8 mouse cellular contexts compared by ENCODE assay signal in genomic region chr17:87264927-87265791, GRCm38 (mm10). TPM values are rescaled to one million over a fixed set of nuclear protein-coding genes. Genes with fewer than 3 reads are reported as not detected.
A peak's percentile ranks its signal among the peaks of the same experiment; 100 is the strongest.
DNase-seq lines count a peak whose midpoint lies in the region; ATAC-seq and TF ChIP-seq lines count a peak whose summit lies in the region.

No protein-coding gene starts in this region.

- H3K27ac ChIP-seq in embryonic facial prominence, embryonic 12.5 days = peak overlapping the region; percentile 46; the same call in 1 of the 2 replicates
- peak overlapping the region; percentile 96 for H3K27ac ChIP-seq in intestine, postnatal 0 days (ENCODE audit: low read depth, low read length)
- H3K27ac ChIP-seq in olfactory bulb, adult 2 months (ENCODE audit: insufficient read depth, low read depth, low read length) = peak overlapping the region; percentile 57

- ATAC-seq in frontal cortex, adult (ENCODE audit: low TSS enrichment) = peak; percentile 32
- ATAC-seq in embryonic facial prominence, embryonic 12.5 days (ENCODE audit: insufficient number of reproducible peaks, insufficient read depth, low FRiP score, low TSS enrichment) = peak; percentile 80
- ATAC-seq in intestine, postnatal 0 days = peak; percentile 31

- H3K4me2 ChIP-seq in embryonic facial prominence, embryonic 12.5 days (replicated peaks) = peak overlapping the region; percentile 68
- H3K4me2 ChIP-seq in intestine, postnatal 0 days (replicated peaks; ENCODE audit: low read depth) = peak overlapping the region; percentile 91

- H3K27me3 ChIP-seq in embryonic facial prominence, embryonic 12.5 days = no peaks in the 10 kb centered on the region
- H3K27me3 ChIP-seq in intestine, postnatal 0 days (replicated peaks; ENCODE audit: control insufficient read depth, insufficient read depth, low read length) = no peaks in the 10 kb centered on the region

- TF ChIP-seq CTCF in intestine, postnatal 0 days (IDR thresholded peaks at IDR 0.05; ENCODE audit: low read depth) = no peak
- TF ChIP-seq CTCF in olfactory bulb, adult 2 months (IDR thresholded peaks at IDR 0.05; ENCODE audit: insufficient read depth, low read depth, low read length) = no peak

- peak overlapping the region; percentile 87 for H3K4me3 ChIP-seq in embryonic facial prominence, embryonic 12.5 days
- H3K4me3 ChIP-seq in intestine, postnatal 0 days (ENCODE audit: low read depth, low read length) = peak overlapping the region; percentile 89
- peak overlapping the region; percentile 76 for H3K4me3 ChIP-seq in olfactory bulb, adult 2 months (ENCODE audit: insufficient read depth, low read depth, low read length)

- peak overlapping the region; percentile 94 for H3K9ac ChIP-seq in embryonic facial prominence, embryonic 12.5 days
- H3K9ac ChIP-seq in intestine, postnatal 0 days (ENCODE audit: low read depth, low read length) = peak overlapping the region; percentile 87

- no peak for DNase-seq in frontal cortex, postnatal 25 days (ENCODE audit: low spot score in 2 of 2)
- peak; percentile 44 for DNase-seq in 416B (ENCODE audit: low read depth)
- no peak for DNase-seq in right cerebral cortex, postnatal 25 days
- DNase-seq in urinary bladder, adult 2 months (ENCODE audit: low spot score) = no peak

- no peaks in the 10 kb centered on the region for H3K9me3 ChIP-seq in embryonic facial prominence, embryonic 12.5 days
- H3K9me3 ChIP-seq in intestine, postnatal 0 days (ENCODE audit: control insufficient read depth) = no peaks in the 10 kb centered on the region

- 7% methylated on average over 28 of the region's 28 CpGs for WGBS in embryonic facial prominence, embryonic 12.5 days
- 3% methylated on average over 28 of the region's 28 CpGs for WGBS in intestine, postnatal 0 days
- 5% methylated on average over 28 of the region's 28 CpGs for WGBS in olfactory bulb, adult 2 months

- H3K4me1 ChIP-seq in embryonic facial prominence, embryonic 12.5 days = peaks cover 9% of the 10 kb centered on the region
- peaks cover 11% of the 10 kb centered on the region for H3K4me1 ChIP-seq in intestine, postnatal 0 days (replicated peaks; ENCODE audit: control insufficient read depth, insufficient read depth, low read length)
- H3K4me1 ChIP-seq in olfactory bulb, adult 2 months (ENCODE audit: control insufficient read depth, insufficient read depth, low read length) = peaks cover 7% of the 10 kb centered on the region

- no peak for TF ChIP-seq POLR2A in olfactory bulb, adult 2 months (IDR thresholded peaks at IDR 0.05; ENCODE audit: insufficient read depth, low read depth, low read length)

- H3K36me3 ChIP-seq in embryonic facial prominence, embryonic 12.5 days = peaks cover 28% of the 10 kb centered on the region
- H3K36me3 ChIP-seq in intestine, postnatal 0 days (ENCODE audit: control insufficient read depth, insufficient read depth) = peaks cover 7% of the 10 kb centered on the region; the same call in 1 of the 2 replicates

RNA-seq across cellular contexts. Expression of gene Mcfd2, which starts 0.6 kb away (rescaled TPM):
- 77.9 and 85.1 TPM in 2 replicates for polyA plus RNA-seq in embryonic facial prominence, embryonic 12.5 days (2016; fragmentation: Nextera tagmentation; extraction: Ambion mirVana)
- 220 and 231 TPM in 2 replicates for polyA plus RNA-seq in intestine, postnatal 0 days (2015; fragmentation: Nextera tagmentation; extraction: Ambion mirVana)
- not detected in 2 replicates for polyA plus RNA-seq in olfactory bulb, adult 2 months (2012; ENCODE audit: insufficient read depth, insufficient read length, low replicate concordance, missing spikeins)
- 81.4 and 89.1 TPM in 2 replicates for polyA plus RNA-seq in urinary bladder, adult 2 months (2012; rRNA removed)

RNA-seq across cellular contexts. Expression of gene Ttc7, which starts 17.5 kb away (rescaled TPM):
- 4.8 and 5.8 TPM in 2 replicates for polyA plus RNA-seq in embryonic facial prominence, embryonic 12.5 days (2016; fragmentation: Nextera tagmentation; extraction: Ambion mirVana)
- 61.7 and 69.2 TPM in 2 replicates for polyA plus RNA-seq in intestine, postnatal 0 days (2015; fragmentation: Nextera tagmentation; extraction: Ambion mirVana)
- not detected in 2 replicates for polyA plus RNA-seq in olfactory bulb, adult 2 months (2012; ENCODE audit: insufficient read depth, insufficient read length, low replicate concordance, missing spikeins)
- polyA plus RNA-seq in urinary bladder, adult 2 months (2012; rRNA removed) = 14.6 and 20.5 TPM in 2 replicates

Comparison
In these comparisons a context has a peak if more than half of its experiments do, and no peak if none do; other contexts are left out.
1. H3K27ac ChIP-seq: peak in every context shown above with its lines; median percentile 96 in intestine, postnatal 0 days; 57 in olfactory bulb, adult 2 months; 46 in embryonic facial prominence, embryonic 12.5 days.